ENCODE assay signal across 15 mouse cellular contexts in the genomic region with DNA sequence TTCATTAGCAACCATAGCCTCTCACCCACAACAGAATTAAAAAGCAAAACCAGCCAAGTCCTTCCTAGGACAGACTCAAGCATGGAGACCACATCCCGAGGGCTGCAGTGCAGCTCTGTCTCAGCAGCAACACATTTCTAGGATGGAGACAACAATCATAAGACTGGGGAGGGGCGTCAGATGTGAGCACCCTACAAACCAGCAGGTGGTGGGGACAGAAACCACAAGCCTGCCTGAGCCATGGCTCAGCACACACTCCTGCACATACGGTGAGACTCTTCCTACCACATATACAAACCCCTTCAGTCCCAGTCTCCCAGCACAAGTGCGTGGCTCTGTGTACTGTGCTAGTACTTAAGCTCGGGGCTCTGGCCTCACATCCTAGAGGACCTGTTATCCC.
DNase-seq lines count a peak whose midpoint lies in the region; ATAC-seq and TF ChIP-seq lines count a peak whose summit lies in the region.
"Had no signal": no experiment of that assay in that cellular context is flagged by ENCODE, and none has a peak within 500 bp of the region (broad histone marks: within the 10 kb centered on the region; RNA-seq: fewer than 3 reads in every experiment).

No protein-coding gene starts in this region.

- H3K27ac ChIP-seq in liver, postnatal 0 days (ENCODE audit: low read depth) = no peak overlapping the region
- H3K27ac ChIP-seq: embryonic facial prominence, embryonic 13.5 days; forebrain, embryonic 13.5 days; hindbrain, embryonic 13.5 days had no signal

- WGBS in liver, postnatal 0 days (ENCODE audit: insufficient replicate concordance) = 58% methylated on average over 5 of the region's 5 CpGs

- no peaks in the 10 kb centered on the region for H3K9me3 ChIP-seq in liver, postnatal 0 days (ENCODE audit: low read length)
- H3K9me3 ChIP-seq: embryonic facial prominence, embryonic 13.5 days; forebrain, embryonic 13.5 days; heart, embryonic 12.5 days; hindbrain, embryonic 13.5 days had no signal

- no peak overlapping the region for H3K4me2 ChIP-seq in liver, postnatal 0 days (ENCODE audit: low read depth, low read length)
- H3K4me2 ChIP-seq: embryonic facial prominence, embryonic 13.5 days; forebrain, embryonic 13.5 days; heart, embryonic 12.5 days; hindbrain, embryonic 13.5 days had no signal

- no peaks in the 10 kb centered on the region for H3K4me1 ChIP-seq in liver, postnatal 0 days (ENCODE audit: insufficient read depth)
- H3K4me1 ChIP-seq: embryonic facial prominence, embryonic 13.5 days; forebrain, embryonic 13.5 days; heart, embryonic 12.5 days; hindbrain, embryonic 13.5 days had no signal

- H3K27me3 ChIP-seq in liver, postnatal 0 days (ENCODE audit: insufficient read depth, low read length) = no peaks in the 10 kb centered on the region
- H3K27me3 ChIP-seq: CH12.LX had no signal

- H3K4me3 ChIP-seq in liver, postnatal 0 days (ENCODE audit: low read depth, low read length) = no peak overlapping the region
- H3K4me3 ChIP-seq: embryonic facial prominence, embryonic 13.5 days; forebrain, embryonic 13.5 days; heart, embryonic 12.5 days; hindbrain, embryonic 13.5 days had no signal

- TF ChIP-seq CTCF in liver, postnatal 0 days (IDR thresholded peaks at IDR 0.05; ENCODE audit: low read depth) = no peak

- no peak for TF ChIP-seq EP300 in liver, postnatal 0 days (IDR thresholded peaks at IDR 0.05; ENCODE audit: low read depth)

- ATAC-seq in CD4-positive, CD25-positive, alpha-beta regulatory T cell, adult 4 months = no peak
- ATAC-seq in liver, postnatal 0 days = no peak
- ATAC-seq in erythroid progenitor cell, adult 5-6 weeks (replicated peaks; ENCODE audit: low FRiP score, poor library complexity, severe bottlenecking) = no peak
- ATAC-seq: Patski had no signal

- H3K36me3 ChIP-seq in liver, postnatal 0 days (replicated peaks; ENCODE audit: insufficient read depth, low read length) = no peaks in the 10 kb centered on the region
- H3K36me3 ChIP-seq: embryonic facial prominence, embryonic 13.5 days; heart, embryonic 12.5 days; hindbrain, embryonic 13.5 days had no signal

- DNase-seq in CD4-positive, CD25-positive, alpha-beta regulatory T cell, adult 2 months (ENCODE audit: low read depth, low spot score) = peak; percentile 17
- peak; percentile 9 for DNase-seq in liver, postnatal 0 days
- no peak for DNase-seq in liver
- peak; percentile 61 for DNase-seq in thymus, postnatal 0 days (ENCODE audit: low spot score)
- DNase-seq in thymus, postnatal 36 days = peak; percentile 40 to 66
- no peak for DNase-seq in cerebellum, adult 11-12 months

- H3K9ac ChIP-seq in liver, postnatal 0 days (replicated peaks) = no peak overlapping the region
- H3K9ac ChIP-seq: embryonic facial prominence, embryonic 13.5 days; forebrain, embryonic 13.5 days; forebrain, postnatal 0 days; heart, embryonic 12.5 days; hindbrain, embryonic 13.5 days had no signal

Comparison
In these comparisons a context has a peak if more than half of its experiments do, and no peak if none do; other contexts are left out.
1. DNase-seq: peak in CD4-positive, CD25-positive, alpha-beta regulatory T cell, adult 2 months (single experiment), liver, postnatal 0 days (single experiment), thymus, postnatal 0 days (single experiment) and thymus, postnatal 36 days (2 of 2); none in liver (single experiment) and cerebellum, adult 11-12 months (single experiment).